Mouse (Mus musculus) left cerebral cortex, adult 8-10 months (tissue): ENCODE data around the gene Srsf12. TPM values are rescaled to one million over a fixed set of nuclear protein-coding genes. Genes with fewer than 3 reads are reported as not detected.
A peak's percentile ranks its signal among the peaks of the same experiment; 100 is the strongest.

ENCODE experiments used
- DNase-seq, 2 experiments: peaks; one replicate each; pipeline ENCODE4 v3.0.0; 2022; ENCODE audit warnings: low spot score in 2 of 2
- total RNA-seq, 4 experiments: library from RNA; stranded (reverse); gene quantifications; 2 replicates each; pipeline ENCODE4 v1.2.4; 2022

The Srsf12 gene
- total RNA-seq: 10 to 100 TPM; 22.2 to 27.9 (median 23.8) TPM

- DNase-seq: peak; percentile 44 to 58
These were observed at the start of gene Srsf12 for GRCm38 (mm10) chr4:33208881-33209841. TSS of gene Srsf12 (plus strand) at chr4:33208991.

DNA sequence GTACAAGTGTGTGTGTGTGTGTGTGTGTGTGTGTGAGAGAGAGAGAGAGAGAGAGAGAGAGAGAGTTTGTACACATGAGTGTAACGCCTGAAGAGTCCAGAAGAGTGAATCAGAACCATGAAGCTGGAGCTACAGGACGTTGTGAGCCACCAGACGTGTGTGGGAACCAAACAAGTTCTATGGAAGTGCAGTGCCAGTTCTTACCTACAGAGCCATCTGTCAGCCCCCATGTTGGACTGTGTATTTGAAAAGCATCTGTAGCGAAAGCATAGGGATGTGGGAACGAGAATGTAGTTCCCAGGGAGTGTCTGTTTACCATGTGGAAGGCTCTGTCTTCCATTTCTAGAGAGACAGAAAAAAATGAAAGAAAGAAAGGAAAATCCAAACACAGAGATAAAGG is 25.3 kb upstream of the Srsf12 start:
- peak in 1 of 2 experiments; percentile 36 for DNase-seq

DNA sequence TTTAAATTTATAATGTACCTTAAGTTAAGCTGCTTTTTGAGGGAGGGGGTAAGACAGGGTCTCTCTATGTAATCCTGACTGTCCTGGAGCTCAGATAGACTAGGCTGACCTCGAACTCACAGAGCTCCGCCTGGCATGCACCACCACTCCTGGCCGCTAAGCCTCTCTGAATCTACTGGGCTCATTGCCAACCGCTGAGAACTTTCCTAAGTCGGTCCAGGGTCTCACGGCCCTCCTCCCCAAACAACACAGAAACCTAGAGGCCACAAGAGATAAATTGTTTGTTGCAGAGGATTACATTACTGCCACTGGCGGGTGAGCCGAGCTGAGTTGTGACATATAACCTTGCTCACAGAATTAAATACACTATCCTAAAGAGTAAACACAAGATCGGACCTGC is 20.6 kb upstream of the Srsf12 start:
- DNase-seq: no peak

DNA sequence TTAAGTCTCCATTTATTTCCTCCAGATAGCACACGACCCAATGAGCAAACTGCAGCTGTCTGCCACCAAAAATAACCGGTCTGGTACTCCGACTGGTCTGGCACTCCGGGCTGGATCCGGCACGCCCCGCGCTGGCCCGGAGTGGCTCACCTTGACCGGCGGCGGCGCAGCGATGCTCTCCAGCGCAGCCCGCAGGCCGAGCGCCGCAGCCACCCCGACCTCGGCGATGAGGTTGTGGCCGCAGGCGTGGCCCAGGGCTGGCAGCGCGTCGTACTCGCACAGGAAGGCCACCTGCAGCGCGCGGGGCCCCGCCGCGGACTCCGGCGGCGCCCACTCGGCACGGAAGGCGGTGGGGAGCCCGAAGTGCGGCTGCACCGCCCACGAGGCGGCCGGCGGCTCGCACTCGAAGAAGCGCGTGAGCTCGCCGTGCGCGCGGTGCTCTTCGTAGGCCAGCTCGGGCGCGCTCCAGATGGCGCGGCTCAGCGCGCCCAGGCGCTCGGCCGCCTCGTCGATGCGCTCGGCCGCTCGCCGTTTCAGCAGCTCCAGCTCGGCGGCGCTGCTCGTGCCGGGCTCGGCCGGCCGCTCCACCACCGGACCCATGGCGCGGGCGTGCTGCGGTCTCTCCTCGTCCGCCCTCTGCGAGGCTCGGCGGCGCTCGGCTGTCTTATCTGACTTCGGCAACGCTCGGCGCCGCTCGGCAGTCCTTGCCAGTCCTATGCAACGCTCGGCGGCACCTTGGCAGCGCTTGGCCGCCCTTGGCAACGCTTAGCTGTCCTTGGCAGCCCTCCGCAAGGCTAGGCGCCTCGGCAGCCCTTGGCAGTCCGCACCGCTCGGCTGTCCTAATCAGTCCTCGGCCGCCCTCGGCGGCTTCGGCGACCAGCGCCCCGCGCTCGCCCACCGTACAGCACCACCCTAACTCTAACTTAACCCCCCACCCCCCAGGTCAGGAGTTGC is 19.7 kb upstream of the Srsf12 start:
- peak; percentile 77 to 85 for DNase-seq

GRCm38 (mm10) chr4:33189735-33190036 is 19.1 kb upstream of the Srsf12 start, which contains the start of gene Pm20d2:
TSS of gene Pm20d2 (minus strand) at chr4:33189737.
- DNase-seq: no peak

DNA sequence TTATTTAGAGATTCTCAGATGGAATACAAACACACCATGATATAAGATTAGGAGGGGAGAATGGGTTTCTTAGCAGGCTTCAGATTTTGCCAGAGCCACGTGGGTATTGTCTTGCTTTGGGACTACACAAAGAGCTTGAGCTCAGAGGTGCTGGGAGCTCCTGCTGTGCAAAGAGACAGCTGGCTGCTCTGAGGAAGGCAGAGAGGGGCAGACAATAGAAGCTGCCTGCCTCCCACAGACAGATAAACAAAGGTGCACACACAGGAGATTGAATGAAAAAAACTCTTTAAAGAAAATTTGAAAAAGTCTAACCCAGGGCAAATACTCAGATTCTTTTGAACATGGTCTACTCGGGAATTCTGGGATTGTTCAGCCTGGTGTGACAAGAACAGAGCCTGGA is 10.7 kb upstream of the Srsf12 start:
- no peak for DNase-seq

GRCm38 (mm10) chr4:33204682-33205081 is 4.1 kb upstream of the Srsf12 start:
- peak in 1 of 2 experiments; percentile 23 for DNase-seq

DNA sequence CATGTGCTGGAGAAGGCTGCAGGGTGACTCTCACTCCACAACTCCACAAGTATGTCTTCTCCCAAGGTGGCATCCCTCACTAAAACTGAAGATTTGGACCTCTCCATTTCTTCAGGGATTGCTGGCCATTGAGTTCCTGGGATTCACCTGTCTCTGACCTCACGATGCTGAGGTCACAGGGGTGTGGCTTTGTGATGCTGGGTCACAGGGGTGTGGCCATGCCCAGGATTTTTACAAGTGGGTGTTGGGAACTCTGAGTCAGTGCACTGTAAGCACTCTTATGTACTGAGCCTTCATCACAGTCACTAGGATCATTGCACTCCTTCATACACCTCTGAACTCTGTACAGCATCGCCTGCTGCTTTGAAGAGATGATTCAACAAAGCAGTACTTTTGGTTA is 1.2 kb upstream of the Srsf12 start:
- DNase-seq: no peak

DNA sequence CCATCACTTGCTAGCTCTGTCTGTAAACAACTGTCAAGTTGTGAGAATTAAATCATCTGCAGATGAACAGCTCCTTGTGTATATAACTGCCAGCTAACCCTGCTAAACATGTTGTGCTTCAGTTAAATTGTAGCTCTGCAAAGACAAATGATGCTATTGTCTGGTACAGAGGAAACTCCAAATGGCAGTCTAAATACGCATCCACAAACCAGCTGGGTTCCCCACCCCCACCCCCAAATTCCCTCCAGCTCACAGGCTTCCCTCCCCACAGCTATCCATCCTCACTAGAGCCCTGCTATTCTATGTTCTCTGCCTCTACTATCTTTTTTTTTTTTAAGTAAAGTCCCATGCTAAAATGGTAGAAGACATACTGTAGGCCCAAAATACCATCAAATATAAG is 13.1 kb downstream of the Srsf12 start:
- DNase-seq: no peak

DNA sequence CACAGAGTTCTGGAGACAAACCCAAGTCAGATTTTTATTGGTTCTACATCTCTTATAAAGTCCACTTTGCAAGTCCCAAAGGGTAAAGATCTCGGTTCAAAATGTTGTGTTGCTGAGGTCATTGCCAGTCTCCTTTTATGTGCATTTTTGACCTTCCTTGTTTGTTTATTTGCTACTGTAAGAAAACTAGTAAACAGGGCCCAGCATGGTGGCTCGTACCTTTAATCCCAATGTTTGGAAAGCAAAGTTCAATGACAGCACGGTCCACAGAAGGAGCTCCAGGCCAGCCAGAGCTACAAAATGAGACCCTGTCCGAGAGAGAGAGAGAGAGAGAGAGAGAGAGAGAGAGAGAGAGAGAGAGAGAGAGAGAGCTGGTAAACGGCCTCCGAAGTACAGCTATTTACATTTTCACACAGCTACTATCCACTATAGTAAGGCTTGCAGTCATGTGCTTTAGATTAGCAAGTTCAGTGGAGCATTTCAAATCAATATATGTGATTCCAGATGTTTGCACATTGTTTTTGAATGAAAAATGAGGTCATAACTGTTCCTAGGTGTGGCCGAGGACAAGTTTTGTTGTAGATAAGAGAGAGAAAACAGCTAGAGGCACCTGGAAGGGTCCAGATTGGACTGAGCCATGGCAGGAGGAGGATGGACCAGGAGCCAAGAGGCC is 15.3 kb downstream of the Srsf12 start:
- DNase-seq: no peak

DNA sequence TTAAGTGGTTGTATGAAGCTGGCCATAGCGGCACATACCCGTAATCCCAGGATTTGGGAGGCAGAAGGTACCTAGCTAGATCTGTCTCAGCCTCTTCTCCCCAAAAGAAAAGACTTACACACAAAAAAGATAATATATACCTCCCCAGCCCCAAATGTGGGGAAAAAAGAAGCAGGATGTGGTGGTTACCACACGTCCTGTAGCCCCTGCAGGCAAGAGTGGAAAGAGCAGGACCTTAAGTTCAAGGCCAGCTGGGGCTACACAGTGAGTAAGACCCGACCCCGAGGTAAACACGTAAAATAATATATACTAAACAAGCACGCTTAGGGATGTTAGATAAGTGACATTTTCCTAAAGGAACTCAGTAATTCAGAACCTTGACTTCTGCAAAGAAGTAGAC is 18.4 kb downstream of the Srsf12 start:
- no peak for DNase-seq

GRCm38 (mm10) chr4:33229639-33230038 is 20.8 kb downstream of the Srsf12 start:
- DNase-seq: no peak

DNA sequence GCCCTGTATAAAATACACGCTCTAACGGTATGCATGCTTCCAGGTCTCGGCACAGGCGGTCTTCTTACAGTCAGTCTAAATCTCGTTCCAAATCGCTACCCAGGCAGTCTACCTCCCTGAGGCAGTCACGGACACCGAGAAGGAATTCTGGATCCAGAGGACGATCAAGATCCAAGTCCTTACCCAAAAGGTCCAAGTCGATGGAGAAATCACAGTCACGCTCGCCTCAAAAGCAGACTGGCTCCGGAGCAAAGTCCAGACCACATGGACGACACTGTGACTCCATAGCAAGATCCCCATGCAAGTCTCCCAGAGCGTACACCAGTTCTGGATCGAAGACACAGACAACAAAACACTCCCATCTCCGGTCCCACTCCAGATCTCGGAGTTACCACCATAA is 22.1 kb downstream of the Srsf12 start:
- DNase-seq: no peak

GRCm38 (mm10) chr4:33242536-33242935 is 33.7 kb downstream of the Srsf12 start:
- no peak for DNase-seq

- no peak for DNase-seq
These were observed 34.4 kb downstream of the Srsf12 start for GRCm38 (mm10) chr4:33243016-33243758.

DNA sequence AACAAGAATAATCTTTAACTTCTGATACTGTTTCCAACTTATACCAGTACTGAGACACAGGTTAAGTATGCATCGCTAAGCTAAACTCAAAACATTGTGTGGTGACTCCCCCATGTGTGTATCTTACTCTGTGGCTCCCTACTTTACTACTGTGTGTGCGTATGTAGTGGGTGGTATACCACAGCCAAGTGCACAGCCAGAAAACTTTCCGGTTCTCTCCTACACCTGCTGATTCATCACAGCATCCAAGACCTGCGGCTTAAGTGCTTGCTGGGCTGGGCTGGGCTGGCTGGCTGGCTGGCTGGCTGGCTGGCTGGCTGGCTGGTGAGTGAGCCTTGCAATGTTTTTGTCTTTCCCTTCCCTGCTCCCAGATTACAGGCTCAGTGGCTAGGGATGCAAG is 35.1 kb downstream of the Srsf12 start:
- DNase-seq: peak in 1 of 2 experiments; percentile 29

DNA sequence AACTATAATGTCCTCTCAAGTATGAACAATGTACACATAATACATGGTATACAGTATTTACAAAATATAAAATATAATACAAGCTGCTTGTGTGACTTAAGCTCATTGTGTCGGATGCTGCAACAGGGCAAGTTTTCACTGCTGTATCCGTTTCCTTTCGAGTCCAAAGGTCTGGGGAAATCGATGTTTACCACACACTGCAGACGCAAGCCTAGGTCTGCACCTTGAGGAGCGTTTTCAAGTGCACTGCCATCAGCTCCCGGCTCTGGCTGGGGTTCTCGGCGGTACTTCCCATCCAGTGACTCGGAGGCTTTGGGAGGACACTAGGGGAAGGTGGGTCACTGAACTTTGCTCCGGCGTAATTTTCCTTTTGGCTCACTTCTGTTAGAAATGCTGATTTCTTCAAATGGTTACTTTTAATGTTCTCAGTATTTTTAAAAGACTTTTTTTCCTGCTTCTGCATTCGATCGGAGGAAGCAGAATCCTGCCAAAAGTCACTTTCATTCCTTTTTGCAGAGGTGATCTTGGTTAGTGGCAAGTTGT is 37.1 kb downstream of the Srsf12 start:
- no peak for DNase-seq

- DNase-seq: peak; percentile 90 to 98
These were observed 38.8 kb downstream of the Srsf12 start for GRCm38 (mm10) chr4:33247479-33248053.

GRCm38 (mm10) chr4:33248062-33248889 is 39.5 kb downstream of the Srsf12 start:
- peak; percentile 95 to 97 for DNase-seq
